Mouse (Mus musculus): ENCODE results near the gene Gm20388. TPM values are rescaled to one million over a fixed set of nuclear protein-coding genes. Genes with fewer than 3 reads are reported as not detected.

Gene Gm20388
- polyA plus RNA-seq, 2 experiments = 8.5 TPM; not detected in 1

DNA sequence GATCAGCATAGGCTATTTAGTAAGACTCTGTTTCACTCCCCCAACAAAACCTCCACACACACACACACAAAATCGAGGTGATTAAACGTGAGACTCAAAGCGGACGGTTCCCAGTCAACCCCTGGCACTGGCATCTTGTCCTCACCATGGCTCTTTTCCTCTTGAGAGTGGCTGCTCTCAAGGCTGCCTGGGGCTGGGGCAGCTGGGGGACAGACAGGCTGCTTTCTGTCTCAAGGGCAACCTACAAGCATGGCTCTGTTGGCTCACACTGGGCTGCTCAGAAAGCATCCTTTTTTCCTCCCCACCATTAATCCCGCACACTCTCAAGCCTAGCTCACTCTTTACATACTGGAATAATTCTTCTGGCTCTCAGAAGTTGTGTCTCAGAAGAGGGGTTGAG lies 108.7 kb downstream of the Gm20388 start:
- Histone ChIP-seq H3K4me3 (ENCODE audit: insufficient read depth in 1 of 2, low read depth in 2 of 2, low read length in 2 of 2) (no peak overlapping the region), H3K4me1 (replicated peaks; ENCODE audit: control insufficient read depth in 2 of 2, insufficient read depth in 2 of 2, low read length in 1 of 2) (0 out of 4 replicates have a peak, but pooled peaks cover 0 to 2% of the 10 kb centered on the region in 2 experiments), H3K9me3 (ENCODE audit: control insufficient read depth, low read length) (no peaks in the 10 kb centered on the region), H3K27ac (no peak overlapping the region), H3K9ac (replicated peaks) (no peak overlapping the region), H3K36me3 (replicated peaks; ENCODE audit: control insufficient read depth, insufficient read depth, low read depth) (no peaks in the 10 kb centered on the region), H3K4me2 (ENCODE audit: low read depth) (no peak overlapping the region), H3K27me3 (ENCODE audit: control insufficient read depth, insufficient read depth, low read length) (no peaks in the 10 kb centered on the region)
- TF ChIP-seq EP300 (IDR thresholded peaks at IDR 0.05; ENCODE audit: low read depth) (no peak), CTCF (IDR thresholded peaks at IDR 0.05; ENCODE audit: low read depth) (no peak)
- DNase-seq (ENCODE audit: low read depth in 3 of 3, low spot score in 3 of 3) (no peak), ATAC-seq (ENCODE audit: insufficient read depth) (no peak)
- 61% methylated on average over 5 of the region's 5 CpGs for WGBS (ENCODE audit: insufficient replicate concordance)

DNA sequence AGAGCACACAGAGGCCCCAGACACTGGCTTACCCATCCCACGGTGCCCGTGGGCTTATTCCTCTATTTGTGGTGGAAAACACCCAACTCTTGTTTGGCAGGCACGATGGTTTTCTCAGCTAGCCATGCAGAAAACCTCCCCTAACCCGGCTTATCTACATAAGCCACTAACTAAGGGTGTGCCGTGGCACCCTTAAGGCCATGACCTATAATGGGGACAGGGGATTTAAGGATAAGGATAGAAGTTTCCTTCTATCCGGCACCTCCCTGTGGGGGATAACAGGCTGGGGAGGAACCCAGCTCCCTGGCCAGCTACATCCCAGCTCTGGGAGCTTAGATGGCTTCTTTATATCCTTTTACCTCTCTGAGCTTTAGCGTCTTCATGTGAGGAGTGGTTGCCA lies 109.7 kb downstream of the Gm20388 start:
- H3K9ac ChIP-seq (replicated peaks) = no peak overlapping the region
- TF ChIP-seq EP300 (IDR thresholded peaks at IDR 0.05; ENCODE audit: low read depth) (no peak), CTCF (IDR thresholded peaks at IDR 0.05; ENCODE audit: low read depth) (no peak)
- no peak overlapping the region for H3K4me2 ChIP-seq (ENCODE audit: low read depth)
- 0 out of 4 replicates have a peak, but pooled peaks cover 0 to 2% of the 10 kb centered on the region in 2 experiments for H3K4me1 ChIP-seq (replicated peaks; ENCODE audit: control insufficient read depth in 2 of 2, insufficient read depth in 2 of 2, low read length in 1 of 2)
- 44% methylated on average over 7 of the region's 7 CpGs for WGBS (ENCODE audit: insufficient replicate concordance)
- H3K9me3 ChIP-seq (ENCODE audit: control insufficient read depth, low read length) = no peaks in the 10 kb centered on the region
- no peaks in the 10 kb centered on the region for H3K36me3 ChIP-seq (replicated peaks; ENCODE audit: control insufficient read depth, insufficient read depth, low read depth)
- no peaks in the 10 kb centered on the region for H3K27me3 ChIP-seq (ENCODE audit: control insufficient read depth, insufficient read depth, low read length)
- DNase-seq (ENCODE audit: low read depth in 3 of 3, low spot score in 3 of 3) (no peak), ATAC-seq (ENCODE audit: insufficient read depth) (no peak)
- H3K4me3 ChIP-seq (ENCODE audit: insufficient read depth in 1 of 2, low read depth in 2 of 2, low read length in 2 of 2) = no peak overlapping the region
- no peak overlapping the region for H3K27ac ChIP-seq

DNA sequence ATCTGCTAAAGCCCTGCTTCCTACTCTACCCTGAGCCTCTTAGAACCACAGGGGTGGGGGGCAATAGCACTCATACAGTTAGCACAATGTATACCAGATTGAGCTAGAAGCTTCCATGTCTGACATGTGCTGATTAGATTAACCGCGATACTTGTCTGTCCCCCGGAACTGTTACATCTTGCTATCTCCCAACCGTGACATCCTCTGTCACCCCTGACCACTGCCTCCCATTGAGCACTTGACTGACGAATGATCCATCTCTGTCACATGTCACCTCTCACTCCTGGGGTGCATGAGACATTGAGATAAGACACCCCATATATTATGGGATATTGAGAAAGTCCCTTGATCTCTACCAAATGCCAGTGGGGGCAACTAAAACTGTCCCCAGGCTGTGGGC lies 115.6 kb downstream of the Gm20388 start:
- no peaks in the 10 kb centered on the region for H3K36me3 ChIP-seq (replicated peaks; ENCODE audit: control insufficient read depth, insufficient read depth, low read depth)
- H3K4me2 ChIP-seq (ENCODE audit: low read depth) = no peak overlapping the region
- 11% methylated on average over 5 of the region's 5 CpGs for WGBS (ENCODE audit: insufficient replicate concordance)
- DNase-seq (ENCODE audit: low read depth in 3 of 3, low spot score in 3 of 3) = no peak
- no peaks in the 10 kb centered on the region for H3K9me3 ChIP-seq (ENCODE audit: control insufficient read depth, low read length)
- no peak overlapping the region for H3K4me3 ChIP-seq (ENCODE audit: insufficient read depth in 1 of 2, low read depth in 2 of 2, low read length in 2 of 2)
- TF ChIP-seq CTCF (IDR thresholded peaks at IDR 0.05; ENCODE audit: low read depth) (no peak), EP300 (IDR thresholded peaks at IDR 0.05; ENCODE audit: low read depth) (no peak)
- no peak overlapping the region for H3K9ac ChIP-seq (replicated peaks)
- no peaks in the 10 kb centered on the region for H3K27me3 ChIP-seq (ENCODE audit: control insufficient read depth, insufficient read depth, low read length)
- no peak for ATAC-seq (ENCODE audit: insufficient read depth)
- H3K27ac ChIP-seq = no peak overlapping the region
- peaks cover 0 to 4% of the 10 kb centered on the region in 2 experiments; a peak in 1 of 4 replicates for H3K4me1 ChIP-seq (replicated peaks; ENCODE audit: control insufficient read depth in 2 of 2, insufficient read depth in 2 of 2, low read length in 1 of 2)

DNA sequence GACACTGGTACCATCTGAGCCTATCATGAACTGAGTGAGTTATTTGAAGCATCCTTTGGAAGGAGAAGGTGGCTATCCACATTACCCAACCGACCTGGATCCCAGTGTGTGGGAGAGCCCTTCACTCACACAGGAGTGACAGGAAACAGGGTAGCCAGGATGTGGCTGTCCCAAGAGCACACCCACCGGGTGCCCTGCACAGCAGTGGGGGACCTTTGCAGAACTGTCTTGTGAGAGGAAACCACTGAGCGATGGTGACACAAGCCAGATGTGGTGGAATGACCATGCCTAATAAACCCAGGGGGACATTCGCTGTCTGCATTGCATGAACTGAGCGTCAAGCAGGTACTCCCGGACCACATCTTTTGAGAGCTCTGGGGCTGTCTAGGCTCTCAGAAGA lies 116.3 kb downstream of the Gm20388 start:
- no peaks in the 10 kb centered on the region for H3K36me3 ChIP-seq (replicated peaks; ENCODE audit: control insufficient read depth, insufficient read depth, low read depth)
- ATAC-seq (ENCODE audit: insufficient read depth) (no peak), DNase-seq (ENCODE audit: low read depth in 3 of 3, low spot score in 3 of 3) (no peak)
- H3K4me2 ChIP-seq (ENCODE audit: low read depth) = no peak overlapping the region
- H3K4me3 ChIP-seq (ENCODE audit: insufficient read depth in 1 of 2, low read depth in 2 of 2, low read length in 2 of 2) = no peak overlapping the region
- no peaks in the 10 kb centered on the region for H3K9me3 ChIP-seq (ENCODE audit: control insufficient read depth, low read length)
- no peak overlapping the region for H3K27ac ChIP-seq
- WGBS (ENCODE audit: insufficient replicate concordance) = 41% methylated on average over 6 of the region's 6 CpGs
- TF ChIP-seq CTCF (IDR thresholded peaks at IDR 0.05; ENCODE audit: low read depth) = no peak
- TF ChIP-seq EP300 (IDR thresholded peaks at IDR 0.05; ENCODE audit: low read depth) = no peak
- peaks cover 0 to 4% of the 10 kb centered on the region in 2 experiments; a peak in 1 of 4 replicates for H3K4me1 ChIP-seq (replicated peaks; ENCODE audit: control insufficient read depth in 2 of 2, insufficient read depth in 2 of 2, low read length in 1 of 2)
- no peak overlapping the region for H3K9ac ChIP-seq (replicated peaks)
- no peaks in the 10 kb centered on the region for H3K27me3 ChIP-seq (ENCODE audit: control insufficient read depth, insufficient read depth, low read length)

DNA sequence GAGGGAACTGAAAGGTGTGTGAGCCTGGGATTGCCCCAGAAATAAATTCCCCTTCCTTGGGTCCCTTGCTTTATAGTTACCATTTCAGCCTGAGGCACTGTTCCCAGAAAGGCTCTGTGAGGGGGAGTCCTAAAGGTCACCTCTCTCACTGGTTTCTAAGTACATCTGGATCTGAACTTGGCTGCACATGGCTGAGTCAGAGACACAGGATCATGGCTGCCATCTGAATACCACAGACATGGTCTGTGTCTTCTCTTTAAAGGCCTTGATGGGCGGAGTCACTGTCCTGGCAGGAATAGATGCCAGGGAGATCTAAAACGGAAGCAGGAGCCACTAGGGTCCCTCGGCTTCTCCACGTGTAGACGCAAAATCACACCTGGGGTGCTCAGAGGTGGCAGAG lies 119.8 kb downstream of the Gm20388 start:
- H3K4me3 ChIP-seq (ENCODE audit: insufficient read depth in 1 of 2, low read depth in 2 of 2, low read length in 2 of 2) = no peak overlapping the region
- H3K27ac ChIP-seq = no peak overlapping the region
- H3K27me3 ChIP-seq (ENCODE audit: control insufficient read depth, insufficient read depth, low read length) = no peaks in the 10 kb centered on the region
- 60% methylated on average over 5 of the region's 5 CpGs for WGBS (ENCODE audit: insufficient replicate concordance)
- H3K4me2 ChIP-seq (ENCODE audit: low read depth) = no peak overlapping the region
- ATAC-seq (ENCODE audit: insufficient read depth) (no peak), DNase-seq (ENCODE audit: low read depth in 3 of 3, low spot score in 3 of 3) (no peak)
- H3K9ac ChIP-seq (replicated peaks) = no peak overlapping the region
- peaks cover 0 to 6% of the 10 kb centered on the region in 2 experiments; a peak in 1 of 4 replicates for H3K4me1 ChIP-seq (replicated peaks; ENCODE audit: control insufficient read depth in 2 of 2, insufficient read depth in 2 of 2, low read length in 1 of 2)
- no peaks in the 10 kb centered on the region for H3K9me3 ChIP-seq (ENCODE audit: control insufficient read depth, low read length)
- H3K36me3 ChIP-seq (replicated peaks; ENCODE audit: control insufficient read depth, insufficient read depth, low read depth) = no peaks in the 10 kb centered on the region
- TF ChIP-seq EP300 (IDR thresholded peaks at IDR 0.05; ENCODE audit: low read depth) = no peak
- no peak for TF ChIP-seq CTCF (IDR thresholded peaks at IDR 0.05; ENCODE audit: low read depth)

Measured in liver, embryonic 14.5 days (tissue).